Mouse (Mus musculus) kidney, postnatal 10 days (tissue): Measurements from ENCODE around the gene Pmepa1.

ENCODE experiments used
- DNase-seq: peaks from one replicate; pipeline ENCODE4 v3.0.0; 2021; ENCODE audit warnings: mixed read lengths

Pmepa1 gene

DNA sequence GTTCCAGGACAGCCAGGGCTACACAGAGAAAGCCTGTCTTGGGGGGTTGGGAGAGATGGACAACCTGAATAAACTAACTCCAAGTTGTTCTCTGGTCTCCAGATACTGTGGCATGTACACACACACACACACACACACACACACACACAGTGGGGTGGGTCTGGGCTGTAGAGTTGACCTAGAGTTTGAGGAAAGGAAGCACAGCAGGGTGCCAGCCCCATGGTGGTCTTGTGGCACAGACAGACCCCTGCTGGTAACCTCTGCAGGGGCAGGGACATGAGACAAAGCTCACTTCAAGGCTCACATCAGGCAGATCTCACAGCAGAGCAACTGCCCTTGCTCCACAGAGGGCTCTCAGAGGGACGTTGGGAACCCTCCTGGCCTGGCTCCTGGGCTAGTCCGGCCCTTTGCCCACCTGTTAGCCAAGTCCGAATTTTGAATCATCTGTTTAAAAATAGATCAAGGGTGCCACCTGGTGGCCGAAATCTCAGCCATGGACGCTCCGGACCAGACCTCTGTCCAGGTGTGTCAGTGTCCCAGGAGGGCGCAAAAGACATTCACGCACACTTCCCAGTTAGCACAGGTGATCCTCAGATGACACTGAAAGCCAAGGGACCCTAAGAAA is 92.4 kb downstream of the Pmepa1 start:
- DNase-seq, result peak; percentile 89

DNA sequence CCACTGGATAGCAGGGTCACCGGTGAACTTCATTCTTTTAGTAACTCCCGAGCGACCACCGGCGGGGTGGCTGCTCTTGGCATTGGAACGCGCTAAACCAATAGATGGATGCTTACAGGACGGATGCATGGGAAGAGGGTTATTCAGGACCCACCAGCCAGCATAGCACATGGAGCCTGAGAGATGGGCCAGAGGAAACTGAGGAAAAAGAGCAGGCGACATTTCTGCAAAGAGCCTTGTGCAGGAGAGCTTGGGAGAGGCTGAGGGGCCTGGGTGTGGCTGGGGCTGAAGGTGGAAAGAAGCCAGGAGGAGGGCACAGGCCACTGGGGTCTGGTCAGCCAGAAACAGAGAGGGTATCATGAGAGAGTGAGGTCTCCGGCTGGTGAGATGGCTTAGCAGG is 93.0 kb downstream of the Pmepa1 start:
- DNase-seq, result peak; percentile 15

GRCm38 (mm10) chr2:173182796-173183195 is 93.5 kb downstream of the Pmepa1 start:
- DNase-seq, result peak; percentile 8

GRCm38 (mm10) chr2:173181901-173182300 is 94.4 kb downstream of the Pmepa1 start:
- DNase-seq, result peak; percentile 49

- no peak for DNase-seq
Measured at GRCm38 (mm10) chr2:173181486-173181885, 94.8 kb downstream of the Pmepa1 start.

DNA sequence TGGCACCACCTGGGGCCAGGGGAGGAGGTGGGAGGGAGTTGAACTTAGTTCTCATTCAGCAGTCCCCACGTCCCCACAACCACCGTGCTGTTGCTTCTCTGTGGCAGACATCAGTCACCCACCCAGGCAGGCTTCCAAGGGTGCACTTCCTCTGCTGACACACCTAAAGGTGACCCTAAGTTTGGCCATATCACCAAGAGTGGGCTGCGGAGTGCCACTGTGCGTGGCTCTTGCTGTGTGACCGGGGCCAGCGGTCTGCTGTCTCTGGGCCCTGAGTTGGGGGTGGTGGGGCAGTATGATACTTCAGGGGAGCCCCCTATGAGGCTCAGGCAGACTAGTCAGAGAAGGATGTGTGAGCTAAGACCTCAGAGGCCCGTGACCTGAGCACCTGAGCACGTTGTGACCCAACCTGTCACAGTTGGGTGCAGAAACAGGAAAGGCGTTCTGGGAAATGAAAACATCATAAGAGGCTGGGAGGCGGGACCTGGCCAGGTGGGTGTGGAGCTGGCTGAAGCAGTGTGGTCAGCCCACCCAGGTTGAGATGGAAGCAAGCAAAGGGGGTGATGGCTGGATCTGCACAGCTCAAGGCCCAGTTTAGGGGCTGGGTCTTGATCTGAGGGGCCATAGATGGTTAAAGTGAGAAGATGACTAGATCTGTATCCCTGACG is 95.5 kb downstream of the Pmepa1 start:
- no peak for DNase-seq

- no peak for DNase-seq
Measured at GRCm38 (mm10) chr2:173180026-173180425, 96.3 kb downstream of the Pmepa1 start.

DNA sequence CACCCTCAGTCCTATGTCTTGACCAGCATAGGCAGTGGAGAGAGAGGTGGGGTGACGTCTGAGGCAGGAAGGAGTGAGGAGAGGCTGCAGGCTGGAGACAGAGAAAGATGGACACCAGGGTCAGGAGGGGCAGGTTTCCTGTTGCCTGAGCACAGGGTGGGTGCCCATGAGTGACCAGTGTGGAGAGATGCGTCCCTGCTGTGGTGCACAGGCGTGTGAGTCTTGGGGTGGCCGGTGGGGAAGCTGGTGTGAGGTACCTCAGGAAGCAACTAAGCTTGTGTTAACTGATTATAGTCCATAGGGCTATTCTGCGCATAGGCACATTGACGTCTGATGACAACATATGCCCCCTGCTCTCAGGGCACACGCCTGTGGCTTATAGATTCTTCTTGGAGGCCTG is 97.3 kb downstream of the Pmepa1 start:
- DNase-seq, result peak; percentile 11

GRCm38 (mm10) chr2:173177951-173178350 is 98.4 kb downstream of the Pmepa1 start:
- DNase-seq, result peak; percentile 89

- peak; percentile 9 for DNase-seq
Measured at GRCm38 (mm10) chr2:173177481-173177880, 98.9 kb downstream of the Pmepa1 start.

DNA sequence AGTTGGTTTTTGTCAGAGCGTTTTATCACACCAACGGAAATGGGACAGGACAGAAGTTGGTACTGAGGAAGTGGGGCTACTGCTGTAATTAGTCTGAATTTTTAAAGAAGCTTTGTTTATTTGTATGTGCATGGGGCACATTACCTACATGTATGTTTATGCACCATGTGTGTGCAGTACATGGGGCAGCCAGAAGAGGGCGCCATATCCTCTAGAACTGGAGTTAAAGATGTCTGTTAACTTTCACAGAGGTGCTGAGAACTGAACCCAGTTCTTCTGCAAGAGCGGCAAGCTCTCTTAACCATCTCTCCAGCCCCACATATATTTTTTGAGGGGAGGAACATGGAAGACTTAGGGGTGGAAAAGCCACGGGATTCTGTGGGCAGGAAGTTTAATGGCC is 100.6 kb downstream of the Pmepa1 start:
- DNase-seq, result peak; percentile 31

- DNase-seq, result peak; percentile 13
Measured at GRCm38 (mm10) chr2:173174569-173174968, 101.8 kb downstream of the Pmepa1 start.
